Mouse (Mus musculus) adipocyte (in vitro differentiated cells): ENCODE data around the gene Emp2.
"Not testable (repeated sequence)": the region's sequence is repeated elsewhere in the genome, so short reads cannot be mapped to it uniquely, and the experiment has no call there.

Source experiments
- DNase-seq: peaks from one replicate; pipeline ENCODE4 v3.0.0-alpha.2; 2016; ENCODE audit warnings: low spot score

The Emp2 gene

DNA sequence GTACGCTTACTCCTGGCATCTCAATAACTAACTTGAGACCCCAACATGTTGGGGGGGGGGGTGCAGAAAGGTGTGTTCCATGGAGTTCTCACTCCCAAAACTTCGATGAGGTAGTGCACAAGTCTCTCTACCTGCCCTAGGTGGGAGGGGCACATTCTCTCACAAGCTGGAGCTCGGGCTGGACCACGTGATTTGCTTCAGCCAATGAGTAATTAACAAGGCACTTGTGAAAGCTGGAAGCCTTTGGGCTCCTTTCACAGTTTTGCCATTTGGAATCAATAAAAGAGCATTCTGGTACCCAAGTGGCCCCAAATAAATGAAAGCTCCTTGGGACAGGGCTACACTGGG lies 3.4 kb upstream of the Emp2 start:
- DNase-seq = no peak

DNA sequence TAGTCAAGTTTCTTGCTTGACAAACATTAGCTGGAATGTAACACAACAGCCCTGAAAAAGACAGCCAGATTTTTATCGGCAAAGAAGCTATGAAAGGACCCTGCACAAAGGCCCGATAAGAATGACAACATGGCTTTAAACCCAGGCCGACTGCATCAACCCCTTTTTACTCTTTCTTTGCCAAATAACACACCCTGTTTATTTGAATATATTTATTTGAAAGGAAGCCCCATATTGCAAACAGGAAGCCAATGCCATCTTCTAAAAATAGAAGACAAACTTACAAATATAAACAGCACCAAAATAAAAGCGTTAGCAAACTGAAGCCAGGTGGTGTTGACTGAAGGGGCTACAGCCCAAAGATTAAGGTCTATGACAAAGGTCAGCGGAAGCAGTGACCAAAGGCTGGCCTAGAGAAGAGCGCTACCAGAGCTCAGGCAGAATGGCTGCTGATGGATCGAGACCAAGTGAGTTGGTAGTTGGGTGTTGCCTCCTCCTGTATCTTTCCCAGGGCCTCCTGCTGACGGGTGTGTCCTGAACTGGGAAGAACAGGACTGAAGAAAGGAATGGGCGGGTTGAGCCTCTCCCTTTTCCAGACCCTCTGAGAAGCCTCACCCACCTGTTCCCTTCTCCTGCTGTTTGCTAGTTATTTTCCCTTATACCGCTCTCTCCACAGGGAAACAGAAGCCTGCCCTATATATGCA lies 2.9 kb upstream of the Emp2 start:
- no peak for DNase-seq

DNA sequence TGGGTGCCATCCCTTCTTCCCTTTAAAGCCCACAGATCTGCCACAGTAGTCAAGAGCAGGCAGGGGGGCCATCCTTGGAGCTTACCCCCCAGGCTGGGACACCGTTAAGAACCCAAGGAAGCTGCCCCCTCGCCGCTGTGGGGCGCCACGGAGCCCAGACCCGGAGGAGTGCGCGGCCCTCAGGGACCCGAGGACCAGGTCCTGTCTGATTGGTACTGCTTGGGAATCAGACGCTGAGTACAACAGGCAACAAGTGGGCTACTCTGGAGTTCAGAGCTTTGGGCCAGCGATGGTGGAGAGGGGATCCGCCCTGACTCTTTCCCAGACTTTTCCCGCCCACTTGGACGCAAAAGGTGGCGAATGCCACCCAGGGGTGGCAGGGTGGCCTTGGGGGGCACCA lies 542 bp downstream of the Emp2 start:
- no peak for DNase-seq

DNA sequence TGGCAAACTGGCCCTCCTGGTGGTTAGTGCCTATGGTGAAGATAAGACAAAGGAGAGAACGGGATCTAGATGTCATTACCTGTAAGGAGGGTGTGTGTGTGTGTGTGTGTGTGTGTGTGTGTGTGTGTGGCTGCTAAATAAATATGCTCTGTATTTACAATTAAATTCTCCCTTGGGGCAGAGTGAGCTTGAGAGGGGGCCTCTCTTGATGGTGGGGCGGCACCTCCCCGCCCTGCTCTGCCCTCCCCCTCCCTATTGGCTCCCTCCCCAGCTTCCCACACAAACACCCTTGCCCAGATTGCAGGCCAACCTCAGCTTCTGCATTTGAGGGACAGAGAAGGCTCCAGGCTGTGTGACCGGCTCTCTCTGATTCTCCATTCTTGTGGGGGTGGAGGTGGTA lies 1.8 kb downstream of the Emp2 start:
- DNase-seq = no peak

DNA sequence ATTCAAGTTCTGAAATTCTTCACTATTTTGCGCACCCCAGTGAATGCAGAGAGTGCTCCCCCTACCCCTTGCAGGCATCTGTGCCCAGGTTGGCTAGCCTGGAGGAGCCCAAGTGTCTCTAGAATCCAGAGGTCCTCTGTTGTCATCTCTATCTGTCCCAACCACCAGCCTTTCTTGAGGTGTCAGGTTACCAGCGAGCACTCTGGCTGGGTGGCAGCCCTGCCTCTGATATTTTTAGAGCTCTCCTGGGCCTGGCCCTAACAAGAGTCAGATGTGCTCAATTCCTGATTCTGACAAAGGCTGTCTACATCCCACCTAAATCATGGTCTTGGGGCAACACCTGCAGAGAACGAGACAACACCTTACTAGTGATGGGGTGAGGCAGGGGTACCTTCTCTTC lies 2.7 kb downstream of the Emp2 start:
- no peak for DNase-seq

DNA sequence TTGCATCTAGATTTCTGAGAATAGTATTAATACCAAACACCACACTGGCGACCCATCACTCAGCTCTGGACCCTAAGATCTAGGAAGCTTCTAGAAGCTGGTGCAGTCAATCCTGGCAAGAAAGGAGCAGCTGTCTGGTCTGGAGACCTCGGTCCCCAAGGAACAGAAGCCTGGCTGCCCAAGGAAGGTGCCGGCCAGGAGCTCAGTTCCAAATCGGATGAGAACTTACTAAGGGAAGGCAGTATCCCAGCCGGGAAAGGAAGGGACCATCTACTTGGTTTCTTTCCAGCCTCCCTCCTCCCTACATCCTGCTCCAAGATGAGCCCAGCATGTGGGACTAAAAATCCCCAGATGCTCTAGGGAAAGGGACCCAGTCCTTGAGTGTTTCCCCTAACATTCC lies 3.3 kb downstream of the Emp2 start:
- no peak for DNase-seq

DNA sequence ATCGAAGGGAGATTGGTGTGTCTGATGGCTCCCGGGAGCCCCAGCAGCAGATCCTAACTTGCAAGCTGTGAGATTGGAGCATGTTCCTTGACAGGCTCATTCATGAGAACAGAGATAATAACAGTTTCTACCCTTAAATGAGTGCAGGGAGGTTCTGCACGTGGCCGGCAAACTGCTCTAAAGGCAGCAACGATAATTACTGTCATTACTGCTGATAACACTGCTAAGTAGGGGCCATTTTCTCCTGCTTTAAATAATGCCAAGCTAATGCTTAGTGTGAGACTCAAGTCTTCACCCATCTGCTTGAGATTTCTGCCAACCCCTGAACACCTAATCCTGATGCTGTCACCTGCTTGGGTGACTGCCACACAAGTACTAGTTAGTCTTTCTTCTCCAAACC lies 6.4 kb downstream of the Emp2 start:
- no peak for DNase-seq

DNA sequence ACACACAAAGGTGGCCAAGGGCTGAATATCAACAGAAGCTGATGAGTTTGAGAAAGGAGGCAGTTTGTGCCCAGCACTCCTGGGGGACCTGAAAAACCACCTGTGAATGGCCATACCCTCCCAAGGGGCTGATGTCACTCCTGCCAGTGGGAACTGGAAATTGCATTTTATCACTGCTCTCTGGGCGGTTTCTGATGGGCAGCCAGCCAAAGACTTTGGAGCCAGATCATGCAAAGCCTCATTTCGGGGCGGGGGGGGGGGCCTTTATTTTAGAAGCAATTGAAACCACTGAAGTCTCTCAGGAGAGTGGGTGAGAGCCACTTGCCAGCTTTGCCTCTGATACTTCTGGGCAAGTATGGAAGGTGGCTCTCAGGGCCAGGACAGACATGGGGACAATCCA lies 7.7 kb downstream of the Emp2 start:
- DNase-seq = no peak

DNA sequence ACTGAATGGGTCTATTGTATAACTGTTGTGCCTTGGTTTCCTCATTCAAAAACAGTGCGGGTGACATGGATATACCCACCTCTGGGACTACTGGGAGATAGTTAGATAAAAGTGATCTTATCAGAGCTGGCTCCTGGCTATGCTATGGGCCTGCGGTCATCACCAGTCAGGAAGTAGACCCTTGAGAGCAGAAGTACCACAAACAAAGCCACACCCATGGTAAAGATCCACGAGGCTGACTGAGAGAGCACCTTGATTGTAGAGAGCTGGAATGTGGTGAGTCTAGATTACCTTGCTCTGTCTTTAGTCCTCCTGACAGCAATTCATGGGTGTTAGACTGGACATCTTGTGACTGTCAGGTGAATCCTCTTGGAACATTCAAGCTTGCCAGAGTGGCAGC lies 12.4 kb downstream of the Emp2 start:
- DNase-seq = no peak

DNA sequence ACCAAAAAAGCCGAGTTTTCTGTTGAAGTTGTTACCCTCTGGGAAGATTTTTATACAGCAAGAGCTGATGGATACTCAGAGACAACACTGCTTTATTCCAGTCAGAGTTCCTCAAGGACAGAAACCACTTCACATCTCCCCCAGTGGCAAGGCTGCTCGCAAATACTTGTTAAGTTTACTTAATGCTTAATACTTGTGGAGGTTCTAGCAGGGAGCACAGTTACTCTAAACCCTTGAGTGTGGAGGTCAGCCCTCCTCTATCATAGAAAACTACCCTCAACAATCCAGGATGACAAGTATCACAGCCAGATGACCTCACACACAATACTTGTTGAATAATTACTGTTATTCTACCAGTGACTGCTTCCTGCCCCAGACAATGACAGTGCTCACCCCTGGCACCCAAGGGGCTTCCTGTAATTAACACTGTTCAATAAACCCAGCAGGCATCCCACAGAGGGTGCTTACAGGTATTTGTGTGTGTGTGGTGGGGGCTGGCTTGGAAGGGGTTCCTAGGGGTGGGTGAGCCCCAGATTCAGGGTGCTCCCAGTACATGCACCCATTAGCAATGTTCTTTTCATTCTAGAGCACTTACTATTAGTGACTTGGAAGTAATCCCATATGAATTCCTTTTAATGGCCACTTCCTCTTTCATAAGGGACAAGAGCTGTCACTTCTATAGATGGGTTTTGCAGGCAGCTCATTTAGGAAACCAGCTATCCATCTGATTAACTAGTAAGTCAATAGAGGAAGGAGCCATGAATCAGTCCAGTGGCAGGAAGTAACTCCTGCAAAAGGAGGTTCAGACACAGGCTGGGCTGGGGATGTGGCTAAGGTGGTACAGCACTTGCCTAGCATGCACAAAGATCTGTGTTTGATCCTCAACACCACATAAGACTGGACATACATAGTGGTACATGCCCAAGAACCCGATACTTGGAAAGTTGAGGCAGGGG lies 13.3 kb downstream of the Emp2 start:
- no peak for DNase-seq

DNA sequence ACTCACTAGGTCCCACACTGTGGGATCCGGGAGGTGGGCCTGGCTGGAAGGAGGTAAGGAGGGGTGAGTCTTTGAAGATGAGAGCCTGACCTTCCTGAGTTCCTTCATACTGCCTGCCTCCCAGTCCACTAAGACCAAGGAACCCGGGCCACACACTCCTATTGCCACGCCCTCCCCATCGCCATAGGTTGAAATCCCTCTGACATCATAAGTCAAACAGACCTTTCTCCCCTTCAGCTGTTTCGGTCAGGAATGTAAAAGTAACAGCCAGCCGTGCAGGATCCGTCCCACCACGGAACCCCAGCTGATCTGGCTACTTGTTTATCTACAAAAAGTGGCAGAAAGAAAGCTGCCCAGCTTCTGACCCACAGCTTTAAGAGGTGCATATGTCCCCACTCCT lies 14.1 kb downstream of the Emp2 start:
- DNase-seq = no peak

DNA sequence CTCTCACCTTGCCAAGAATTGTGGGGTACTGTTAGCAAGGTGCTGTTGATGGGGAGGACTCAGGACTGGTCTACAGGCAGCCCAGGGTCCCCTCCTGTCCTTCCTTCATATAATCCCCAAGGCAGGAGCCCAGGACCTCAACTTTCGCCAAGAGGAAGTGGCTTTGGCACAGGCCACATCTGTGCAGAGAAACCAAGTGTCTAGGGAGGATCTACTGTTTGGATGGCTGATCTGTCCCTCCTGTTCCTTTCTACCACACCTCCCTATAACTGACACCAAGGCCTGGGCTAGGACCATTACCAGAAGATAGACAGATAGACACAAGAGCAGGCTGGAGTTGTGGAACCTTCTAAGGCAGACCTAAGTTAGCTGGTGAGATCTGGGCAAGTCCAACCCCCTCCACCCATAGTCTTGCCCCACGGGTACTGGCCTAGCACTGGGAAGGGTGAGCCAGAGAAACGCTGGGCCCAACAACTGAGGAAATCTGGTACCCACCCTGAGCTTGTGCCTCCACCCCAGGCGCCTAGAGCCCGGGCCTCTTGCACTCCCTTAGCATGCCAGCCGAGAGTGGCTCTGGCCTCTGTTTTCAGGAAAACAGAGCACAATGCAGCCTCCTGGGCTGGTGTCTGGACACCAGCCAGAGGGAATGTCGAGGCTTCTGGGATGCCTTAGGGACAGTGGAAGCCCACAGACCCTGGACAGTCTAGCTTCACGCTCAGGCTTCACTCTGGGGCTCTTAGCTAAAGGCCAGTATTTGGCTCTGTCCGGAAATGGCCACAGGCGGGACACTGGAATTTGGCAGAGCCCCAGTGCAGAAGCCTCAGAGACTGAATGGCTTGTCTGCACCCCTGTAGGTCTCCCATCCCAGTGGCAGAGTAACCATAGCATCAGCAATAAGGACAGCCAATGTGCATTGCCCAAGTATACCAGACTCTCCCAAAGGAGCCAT lies 15.8 kb downstream of the Emp2 start:
- DNase-seq = no peak

DNA sequence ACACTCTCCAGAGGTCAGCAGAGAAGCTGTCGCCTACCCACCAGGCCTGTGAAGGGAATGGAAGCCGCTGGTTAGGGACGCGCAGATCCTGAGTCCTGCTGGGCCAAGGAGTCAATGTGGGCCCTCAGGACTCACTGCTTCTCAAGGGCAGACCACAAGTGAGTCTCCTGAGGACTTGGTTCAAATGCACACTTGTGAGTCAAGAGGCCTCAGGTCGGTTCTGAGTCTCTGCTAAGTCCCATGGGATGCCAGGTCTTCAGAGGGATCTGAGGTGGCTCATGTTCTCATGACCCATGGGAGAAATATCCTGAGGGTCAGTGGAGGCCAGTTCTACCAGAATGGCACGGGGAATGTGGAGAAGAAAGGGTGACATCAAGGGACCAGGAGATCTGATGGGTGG lies 25.7 kb downstream of the Emp2 start:
- DNase-seq = no peak

DNA sequence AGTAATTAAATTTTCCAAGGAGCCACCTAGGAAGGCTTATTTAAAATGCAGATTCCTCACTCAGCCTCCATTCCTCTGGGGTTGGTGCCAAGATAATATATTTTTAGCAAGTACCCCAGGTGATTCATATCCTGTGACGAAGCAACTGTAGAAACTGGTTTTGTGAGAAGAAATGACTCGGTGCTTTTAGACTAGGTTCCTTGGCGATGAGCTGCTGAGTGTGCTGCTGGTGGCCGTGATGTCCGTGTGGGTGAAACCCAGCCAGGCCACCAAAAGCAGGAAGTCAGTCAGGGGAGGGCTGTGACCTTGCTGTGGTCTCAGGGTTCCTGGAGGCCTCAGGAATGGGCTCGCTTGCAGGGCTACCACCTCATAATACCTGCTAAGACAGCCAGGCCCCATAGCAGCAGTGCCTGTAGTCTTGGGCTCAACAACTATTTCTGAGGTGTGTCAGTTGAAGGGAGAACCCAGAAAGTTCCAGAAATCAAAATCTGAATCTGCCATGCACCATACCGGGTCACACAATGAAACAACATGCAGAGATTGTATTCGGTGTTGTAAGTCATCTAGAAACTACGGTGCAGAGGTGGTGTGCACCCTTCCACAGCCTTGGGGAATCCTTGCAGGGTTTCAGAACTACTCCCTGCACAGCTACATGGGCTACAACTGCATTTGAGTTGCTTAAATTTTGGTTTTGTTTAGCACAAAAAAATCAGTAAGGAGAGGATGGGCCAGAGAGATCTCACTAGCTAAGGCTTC lies 27.1 kb downstream of the Emp2 start:
- DNase-seq = no peak

DNA sequence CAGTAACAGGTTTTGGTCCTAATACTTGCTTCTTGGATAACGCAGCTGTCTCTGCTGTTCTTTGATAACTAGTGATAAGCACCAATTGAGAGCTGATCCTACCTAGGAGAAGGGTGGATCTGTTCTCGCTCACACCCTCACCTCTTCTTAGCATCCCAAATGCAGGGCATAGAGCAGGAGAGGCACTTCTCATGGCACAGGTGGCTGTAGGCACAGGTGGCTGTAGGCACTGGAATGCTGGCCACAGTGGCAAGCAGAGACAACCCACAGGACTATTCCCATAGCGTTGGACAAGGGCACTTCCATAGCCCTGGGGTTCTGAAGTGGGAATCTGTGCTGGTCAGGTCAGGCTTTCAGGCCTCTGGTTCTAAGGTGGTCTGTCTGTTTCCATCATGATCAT lies 31.9 kb downstream of the Emp2 start:
- no peak for DNase-seq

DNA sequence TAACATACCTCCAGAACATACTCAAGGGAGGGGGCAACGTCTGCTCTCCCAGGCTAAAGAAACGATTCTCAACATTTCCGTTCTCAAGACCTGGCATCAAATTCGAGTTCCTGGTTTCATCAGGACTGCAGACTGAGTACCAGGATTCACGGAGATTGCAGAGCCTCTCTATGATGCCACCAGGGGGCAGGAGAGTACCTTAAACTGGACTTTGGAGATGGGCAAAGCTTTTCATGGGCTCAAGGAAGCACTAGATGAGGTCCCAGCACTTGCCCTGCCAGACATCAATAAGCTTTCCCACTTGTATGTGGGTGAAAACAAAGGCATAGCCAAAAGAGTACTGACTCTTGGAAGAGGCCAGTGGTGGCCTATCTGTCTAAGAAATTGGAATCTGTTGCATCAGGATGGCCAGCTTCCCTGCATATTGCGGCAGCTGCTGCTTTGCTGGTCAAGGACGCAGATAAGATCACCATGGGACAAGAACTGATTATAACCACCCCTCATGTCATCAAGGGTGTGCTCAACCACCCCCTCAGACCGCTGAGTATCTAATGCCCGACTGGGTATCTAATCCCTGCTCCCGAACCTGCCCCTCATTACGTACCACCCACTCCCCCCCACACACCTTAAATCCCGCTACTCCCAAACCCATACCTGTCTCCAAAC lies 33.3 kb downstream of the Emp2 start:
- peak; percentile 92 for DNase-seq

DNA sequence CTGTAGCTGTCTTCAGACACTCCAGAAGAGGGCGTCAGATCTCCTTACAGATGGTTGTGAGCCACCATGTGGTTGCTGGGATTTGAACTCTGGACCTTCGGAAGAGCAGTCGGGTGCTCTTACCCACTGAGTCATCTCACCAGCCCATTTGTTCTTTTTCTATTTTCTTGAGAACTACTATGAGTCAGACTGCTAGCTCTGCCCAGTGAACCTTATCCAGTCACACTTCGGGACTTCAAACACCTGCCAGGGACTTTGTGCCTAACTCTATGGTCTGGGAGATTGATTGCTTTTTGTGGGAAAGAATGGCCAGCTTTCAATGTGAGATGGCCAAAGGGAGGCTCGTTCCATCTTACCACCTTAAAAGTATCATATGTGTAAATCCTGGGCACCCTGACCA lies 37.0 kb downstream of the Emp2 start:
- DNase-seq = not testable (repeated sequence)

DNA sequence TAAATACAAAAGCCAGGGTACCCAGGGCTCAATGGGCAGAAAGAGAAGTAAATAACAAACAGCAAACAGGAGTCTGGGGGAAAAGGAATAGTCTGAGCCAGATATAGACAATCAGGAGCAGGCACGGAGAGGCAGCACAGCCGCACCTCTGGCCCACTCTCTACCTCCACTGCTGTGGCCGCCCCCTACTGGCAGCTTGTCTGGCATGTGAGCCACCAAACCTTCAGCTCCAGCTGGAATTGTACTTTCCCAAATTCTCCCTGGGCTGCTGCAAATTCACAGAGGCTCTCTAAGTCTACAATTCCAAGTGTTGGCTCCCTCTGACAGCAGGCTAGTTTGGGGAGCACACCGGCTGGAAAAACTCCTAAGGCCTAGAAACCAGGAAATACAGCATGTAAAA lies 39.3 kb downstream of the Emp2 start:
- DNase-seq = no peak

DNA sequence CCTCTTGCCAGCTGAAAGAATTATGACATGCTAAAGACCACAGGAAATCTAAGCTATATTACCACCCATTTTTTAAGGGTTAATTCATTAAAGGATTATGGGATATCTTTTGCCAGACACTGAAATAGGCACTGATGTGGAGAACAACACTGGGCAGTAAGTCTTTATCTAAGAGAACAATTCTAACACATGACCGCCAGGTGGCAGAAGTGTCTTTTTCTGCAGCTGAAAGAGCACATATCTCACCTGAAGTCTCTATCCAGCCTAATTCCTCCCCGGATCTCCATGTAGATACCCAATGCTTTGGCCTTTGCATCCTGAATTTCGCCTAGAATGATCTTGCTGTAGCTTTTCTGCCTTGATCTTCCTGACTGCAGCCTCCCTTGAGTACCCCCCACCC lies 41.5 kb downstream of the Emp2 start:
- peak; percentile 67 for DNase-seq

DNA sequence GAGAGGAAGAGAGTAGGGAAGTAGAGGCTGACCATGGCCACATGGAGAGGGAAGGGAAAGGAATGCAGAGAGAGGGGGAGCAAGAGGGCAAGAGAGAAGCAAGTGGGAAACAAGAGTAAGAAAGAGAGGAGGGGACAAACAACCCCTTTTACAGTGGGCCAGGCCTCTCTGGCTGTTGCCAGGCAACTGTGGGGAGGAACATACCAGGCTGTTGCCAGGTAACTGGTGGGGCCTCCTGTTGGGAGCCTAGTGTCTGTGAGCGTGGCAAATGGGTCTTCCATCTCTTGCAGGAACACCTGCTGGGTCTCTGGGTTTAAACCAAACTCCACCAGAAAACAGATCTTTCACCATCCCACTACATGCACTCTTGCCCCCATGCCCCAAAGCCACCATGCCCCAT lies 59.8 kb downstream of the Emp2 start:
- DNase-seq = no peak

DNA sequence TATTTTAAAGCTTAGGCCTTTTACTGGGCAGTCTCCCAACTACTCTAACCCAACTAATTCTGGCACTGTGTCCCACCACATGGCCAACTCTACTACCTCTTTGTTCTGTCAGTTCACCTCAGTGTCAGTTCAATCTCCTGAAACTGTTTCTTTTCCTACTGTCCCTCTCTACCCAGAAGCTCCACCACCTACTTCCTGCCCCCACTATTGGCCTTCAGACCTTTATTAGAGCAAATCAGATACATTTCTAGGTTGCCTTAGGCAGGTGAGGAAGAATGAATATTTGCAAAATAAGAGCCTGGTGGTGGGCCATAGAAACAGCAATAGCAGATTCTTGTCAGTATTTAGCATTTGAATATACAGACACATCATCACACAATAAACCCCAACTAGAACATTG lies 77.2 kb downstream of the Emp2 start:
- DNase-seq = no peak
